Mouse (Mus musculus) bone marrow macrophage, adult 2 months (primary cell): Measurements from ENCODE around the gene Eef1akmt4.

Source experiments
- CTCF ChIP-seq: IDR thresholded peaks from 2 replicates; pipeline ENCODE4 v1.5.1; 2012; ENCODE audit warnings: low read depth, mild to moderate bottlenecking, low read length, moderate library complexity
- POLR2A ChIP-seq: IDR thresholded peaks from 2 replicates; pipeline ENCODE4 v1.6.1; 2012; ENCODE audit warnings: mild to moderate bottlenecking, low read depth, low read length, borderline replicate concordance

- no peak for TF ChIP-seq CTCF
- TF ChIP-seq POLR2A = no peak
Observed at GRCm38 (mm10) chr16:20595060-20595673, 16.2 kb upstream of the Eef1akmt4 start.
